Mouse (Mus musculus): ENCODE measurements around the gene Patj. TPM values are rescaled to one million over a fixed set of nuclear protein-coding genes. Genes with fewer than 3 reads are reported as not detected.

Gene Patj
- total and polyA plus RNA-seq, 2 experiments from 2014 or later = 11.6 to 24.6 TPM

- no peak overlapping the region for H3K27ac ChIP-seq
- 73% methylated on average over 3 of the region's 3 CpGs for WGBS
- H3K27me3 ChIP-seq (ENCODE audit: insufficient read depth, low read length) = no peaks in the 10 kb centered on the region
Observed at GRCm38 (mm10) chr4:98486475-98486874, 90.9 kb downstream of the Patj start.

GRCm38 (mm10) chr4:98486901-98487300, 91.3 kb downstream of the Patj start:
- ATAC-seq = no peak

More at GRCm38 (mm10) chr4:98486475-98486874, 90.9 kb downstream of the Patj start:
- ATAC-seq (no peak), DNase-seq (ENCODE audit: low spot score) (no peak)
- Histone ChIP-seq H3K4me1 (ENCODE audit: insufficient read depth, low read length) (no peaks in the 10 kb centered on the region), H3K9me3 (ENCODE audit: low read length) (no peaks in the 10 kb centered on the region), H3K9ac (replicated peaks; ENCODE audit: low read length) (no peak overlapping the region), H3K4me2 (ENCODE audit: low read depth, low read length) (no peak overlapping the region), H3K4me3 (ENCODE audit: low read length) (no peak overlapping the region), H3K36me3 (ENCODE audit: insufficient read depth, low read length) (no peaks in the 10 kb centered on the region)
- TF ChIP-seq CTCF (IDR thresholded peaks at IDR 0.05; ENCODE audit: low read depth) = no peak

GRCm38 (mm10) chr4:98489386-98489785, 93.8 kb downstream of the Patj start:
- no peaks in the 10 kb centered on the region for H3K9me3 ChIP-seq (ENCODE audit: low read length)
- peak; percentile 28 for DNase-seq (ENCODE audit: low spot score)
- peak; percentile 51 for TF ChIP-seq CTCF (IDR thresholded peaks at IDR 0.05; ENCODE audit: low read depth)
- no peaks in the 10 kb centered on the region for H3K4me1 ChIP-seq (ENCODE audit: insufficient read depth, low read length)
- H3K27ac ChIP-seq = no peak overlapping the region
- no peak overlapping the region for H3K4me3 ChIP-seq (ENCODE audit: low read length)
- WGBS = 20% methylated on average over 1 of the region's 1 CpGs
- no peak overlapping the region for H3K4me2 ChIP-seq (ENCODE audit: low read depth, low read length)
- no peaks in the 10 kb centered on the region for H3K27me3 ChIP-seq (ENCODE audit: insufficient read depth, low read length)
- no peak for ATAC-seq
- H3K36me3 ChIP-seq (ENCODE audit: insufficient read depth, low read length) = no peaks in the 10 kb centered on the region
- no peak overlapping the region for H3K9ac ChIP-seq (replicated peaks; ENCODE audit: low read length)

More at GRCm38 (mm10) chr4:98486901-98487300, 91.3 kb downstream of the Patj start:
- Histone ChIP-seq H3K4me1 (ENCODE audit: insufficient read depth, low read length) (no peaks in the 10 kb centered on the region), H3K9ac (replicated peaks; ENCODE audit: low read length) (no peak overlapping the region), H3K27me3 (ENCODE audit: insufficient read depth, low read length) (no peaks in the 10 kb centered on the region), H3K27ac (no peak overlapping the region), H3K36me3 (ENCODE audit: insufficient read depth, low read length) (no peaks in the 10 kb centered on the region), H3K9me3 (ENCODE audit: low read length) (no peaks in the 10 kb centered on the region), H3K4me3 (ENCODE audit: low read length) (no peak overlapping the region), H3K4me2 (ENCODE audit: low read depth, low read length) (no peak overlapping the region)
- 86% methylated on average over 4 of the region's 4 CpGs for WGBS
- no peak for TF ChIP-seq CTCF (IDR thresholded peaks at IDR 0.05; ENCODE audit: low read depth)
- no peak for DNase-seq (ENCODE audit: low spot score)

GRCm38 (mm10) chr4:98498341-98498740, 102.8 kb downstream of the Patj start:
- no peak overlapping the region for H3K9ac ChIP-seq (replicated peaks; ENCODE audit: low read length)
- no peak for DNase-seq (ENCODE audit: low spot score)
- 85% methylated on average over 4 of the region's 4 CpGs for WGBS

DNA sequence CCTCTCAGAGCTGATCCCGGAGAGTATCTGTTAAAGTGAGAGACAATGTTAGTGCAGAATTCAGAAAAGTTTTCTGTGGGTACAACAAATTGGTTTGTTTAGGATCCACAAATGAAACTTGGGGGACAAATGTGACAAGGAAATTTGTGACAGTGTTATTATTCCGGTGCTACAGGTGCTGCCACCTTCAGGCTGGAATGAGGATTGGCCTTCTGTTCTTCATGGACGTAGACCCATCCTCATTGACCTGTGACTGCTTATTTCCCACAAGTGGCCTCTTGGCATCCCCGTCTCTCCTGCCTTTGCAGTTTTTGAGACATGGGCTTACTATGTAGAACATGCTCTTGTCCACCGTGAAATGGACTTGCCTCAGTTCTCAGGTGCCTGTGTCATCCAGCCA, 104.6 kb downstream of the Patj start:
- H3K36me3 ChIP-seq (ENCODE audit: insufficient read depth, low read length) = no peaks in the 10 kb centered on the region
- no peak overlapping the region for H3K4me3 ChIP-seq (ENCODE audit: low read length)
- DNase-seq (ENCODE audit: low spot score) = no peak
- H3K4me1 ChIP-seq (ENCODE audit: insufficient read depth, low read length) = no peaks in the 10 kb centered on the region
- 80% methylated on average over 5 of the region's 5 CpGs for WGBS
- ATAC-seq = no peak
- no peak overlapping the region for H3K9ac ChIP-seq (replicated peaks; ENCODE audit: low read length)
- H3K27me3 ChIP-seq (ENCODE audit: insufficient read depth, low read length) = no peaks in the 10 kb centered on the region
- no peaks in the 10 kb centered on the region for H3K9me3 ChIP-seq (ENCODE audit: low read length)
- H3K4me2 ChIP-seq (ENCODE audit: low read depth, low read length) = no peak overlapping the region
- no peak overlapping the region for H3K27ac ChIP-seq
- peak; percentile 37; the same call in 1 of the 2 replicates for TF ChIP-seq CTCF (IDR thresholded peaks at IDR 0.05; ENCODE audit: low read depth)

More at GRCm38 (mm10) chr4:98498341-98498740, 102.8 kb downstream of the Patj start:
- Histone ChIP-seq H3K27ac (no peak overlapping the region), H3K4me1 (ENCODE audit: insufficient read depth, low read length) (no peaks in the 10 kb centered on the region), H3K4me3 (ENCODE audit: low read length) (no peak overlapping the region), H3K4me2 (ENCODE audit: low read depth, low read length) (no peak overlapping the region), H3K9me3 (ENCODE audit: low read length) (no peaks in the 10 kb centered on the region), H3K27me3 (ENCODE audit: insufficient read depth, low read length) (no peaks in the 10 kb centered on the region), H3K36me3 (ENCODE audit: insufficient read depth, low read length) (no peaks in the 10 kb centered on the region)
- no peak for TF ChIP-seq CTCF (IDR thresholded peaks at IDR 0.05; ENCODE audit: low read depth)
- ATAC-seq = no peak

DNA sequence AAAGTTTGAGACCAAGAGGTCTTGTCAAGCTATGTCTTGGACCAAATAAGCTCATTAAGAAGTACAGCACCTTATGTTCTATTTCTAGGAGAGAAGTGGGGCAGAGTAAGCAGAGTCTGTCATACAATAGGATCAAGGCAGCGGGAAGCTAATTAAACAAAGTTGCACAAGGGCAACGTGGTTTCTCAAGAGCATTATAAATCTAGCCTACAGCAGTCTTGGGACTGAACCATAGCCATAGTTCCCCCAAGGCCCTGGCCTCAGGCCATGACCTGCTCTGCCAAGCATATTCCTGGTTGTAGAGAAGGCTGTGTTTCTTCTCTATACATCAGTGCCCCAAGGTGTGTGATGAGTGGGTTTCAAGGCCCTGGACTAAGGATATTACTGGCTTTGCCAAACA, 105.3 kb downstream of the Patj start:
- no peak for TF ChIP-seq CTCF (IDR thresholded peaks at IDR 0.05; ENCODE audit: low read depth)
- Histone ChIP-seq H3K9me3 (ENCODE audit: low read length) (no peaks in the 10 kb centered on the region), H3K36me3 (ENCODE audit: insufficient read depth, low read length) (no peaks in the 10 kb centered on the region), H3K4me2 (ENCODE audit: low read depth, low read length) (no peak overlapping the region), H3K27me3 (ENCODE audit: insufficient read depth, low read length) (no peaks in the 10 kb centered on the region), H3K27ac (no peak overlapping the region), H3K9ac (replicated peaks; ENCODE audit: low read length) (no peak overlapping the region), H3K4me3 (ENCODE audit: low read length) (no peak overlapping the region), H3K4me1 (ENCODE audit: insufficient read depth, low read length) (no peaks in the 10 kb centered on the region)
- DNase-seq (ENCODE audit: low spot score) = no peak
- 72% methylated on average over 2 of the region's 2 CpGs for WGBS
- ATAC-seq = no peak

DNA sequence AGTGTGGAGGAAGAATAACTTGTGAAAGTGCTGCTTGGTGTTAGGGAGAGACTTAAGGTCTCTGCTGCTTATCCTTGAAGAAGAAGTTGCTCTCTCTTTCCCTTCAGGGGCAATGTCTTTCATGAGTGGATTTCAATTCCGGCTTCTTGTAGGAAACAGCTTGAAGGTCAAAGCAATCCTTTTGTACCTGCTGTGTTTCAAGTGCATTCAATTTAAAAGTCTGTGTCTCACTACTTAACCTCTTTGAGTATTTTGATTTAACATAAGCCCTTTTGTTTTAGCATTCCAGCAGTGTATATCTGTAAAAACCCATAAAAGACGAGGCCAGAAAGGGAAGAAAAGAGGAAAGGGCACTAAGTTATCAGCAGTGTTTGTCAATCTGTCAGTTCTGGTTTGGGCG, 109.2 kb downstream of the Patj start:
- Histone ChIP-seq H3K4me2 (ENCODE audit: low read depth, low read length) (no peak overlapping the region), H3K27ac (no peak overlapping the region), H3K27me3 (ENCODE audit: insufficient read depth, low read length) (no peaks in the 10 kb centered on the region), H3K36me3 (ENCODE audit: insufficient read depth, low read length) (no peaks in the 10 kb centered on the region), H3K4me1 (ENCODE audit: insufficient read depth, low read length) (no peaks in the 10 kb centered on the region), H3K9me3 (ENCODE audit: low read length) (no peaks in the 10 kb centered on the region), H3K4me3 (ENCODE audit: low read length) (no peak overlapping the region), H3K9ac (replicated peaks; ENCODE audit: low read length) (no peak overlapping the region)
- ATAC-seq = no peak
- no peak for DNase-seq (ENCODE audit: low spot score)
- TF ChIP-seq CTCF (IDR thresholded peaks at IDR 0.05; ENCODE audit: low read depth) = no peak
- WGBS = 66% methylated on average over 3 of the region's 3 CpGs

All from hindbrain, postnatal 0 days (tissue).